Mouse (Mus musculus) urinary bladder, adult 18-20 months (tissue): ENCODE data around the gene Add1.
A peak's percentile ranks its signal among the peaks of the same experiment; 100 is the strongest.

Source experiments
- DNase-seq, 2 experiments: peaks; one replicate each; pipeline ENCODE4 v3.0.0; 2022; ENCODE audit warnings: low spot score in 2 of 2, mixed read lengths in 2 of 2

The Add1 gene

DNA sequence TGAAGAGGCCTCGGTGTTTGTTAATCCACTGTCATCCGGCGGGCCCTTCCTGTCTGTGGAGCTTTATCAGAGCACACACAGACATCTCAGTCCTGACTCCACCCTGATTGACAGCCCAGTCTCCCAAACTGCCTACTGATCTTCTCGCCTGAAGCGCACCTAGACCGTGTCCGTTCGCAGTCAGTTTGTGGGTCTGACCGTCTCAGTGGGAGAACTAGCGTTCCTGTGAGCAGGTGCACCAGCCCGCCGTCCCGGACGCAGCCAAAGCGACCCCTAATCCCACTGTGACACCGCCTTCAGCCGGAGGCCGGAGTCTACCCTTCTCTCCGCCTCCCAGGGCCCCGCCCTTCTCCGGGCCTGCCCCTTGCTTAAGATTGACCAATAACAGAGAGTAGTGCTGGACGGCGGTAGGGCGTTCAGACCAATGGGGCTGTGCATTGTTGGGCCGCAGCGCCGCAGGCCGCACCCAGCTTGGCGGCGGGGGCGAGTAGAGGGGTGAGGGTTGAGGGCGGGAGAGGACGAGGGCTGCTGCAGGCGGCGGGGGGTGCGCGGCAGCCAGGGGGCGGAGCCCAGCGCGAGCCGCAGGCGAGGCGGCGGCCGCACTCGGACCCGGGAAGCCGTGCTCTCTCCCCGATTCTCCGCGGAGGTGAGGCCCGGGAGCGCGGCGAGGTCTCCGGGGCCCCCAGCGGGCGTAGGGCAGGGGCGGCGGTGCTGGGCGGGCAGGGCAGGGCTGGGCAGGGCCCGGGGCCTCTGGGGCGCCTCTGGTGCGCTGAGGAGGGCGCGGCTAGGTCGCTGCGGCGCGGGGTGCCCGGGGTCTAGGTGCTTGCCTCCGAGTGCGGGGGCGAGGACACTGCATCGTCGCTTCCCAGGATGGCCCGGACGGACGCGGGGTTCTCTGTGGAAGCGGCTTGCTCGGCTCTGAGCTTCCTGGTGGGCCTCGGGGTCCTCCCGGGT lies at the start of gene Add1:
Gene Add1 (plus strand): TSS at position 397 of the 954 bp plus-strand sequence.
- DNase-seq = peak; percentile 93 to 96

DNA sequence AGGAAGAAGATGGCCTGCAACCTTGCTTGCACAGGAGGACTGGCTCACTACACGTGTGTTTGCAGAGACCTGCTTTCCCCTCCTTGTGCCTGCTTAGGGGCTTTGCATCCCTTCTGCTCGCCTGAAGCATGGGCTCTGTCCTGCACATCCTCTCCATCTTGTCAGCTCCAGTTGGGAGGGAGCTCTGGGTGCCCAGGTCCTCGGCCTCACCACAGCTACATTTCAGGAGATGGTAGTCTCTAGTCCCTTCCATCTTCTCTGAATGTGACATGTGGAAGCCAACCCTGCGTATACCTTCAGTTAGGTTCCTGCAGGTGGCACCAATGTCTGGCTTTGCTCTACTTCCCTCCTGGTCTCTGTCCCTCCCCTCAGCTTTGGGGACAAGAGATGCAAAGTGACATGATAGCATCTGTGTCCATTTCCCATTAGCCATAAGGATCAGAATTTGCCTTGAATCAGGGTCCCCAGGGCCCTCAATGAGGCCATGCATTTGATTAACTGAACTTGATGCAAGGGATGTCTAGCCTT lies 49.4 kb upstream of the Add1 start:
- DNase-seq = no peak

DNA sequence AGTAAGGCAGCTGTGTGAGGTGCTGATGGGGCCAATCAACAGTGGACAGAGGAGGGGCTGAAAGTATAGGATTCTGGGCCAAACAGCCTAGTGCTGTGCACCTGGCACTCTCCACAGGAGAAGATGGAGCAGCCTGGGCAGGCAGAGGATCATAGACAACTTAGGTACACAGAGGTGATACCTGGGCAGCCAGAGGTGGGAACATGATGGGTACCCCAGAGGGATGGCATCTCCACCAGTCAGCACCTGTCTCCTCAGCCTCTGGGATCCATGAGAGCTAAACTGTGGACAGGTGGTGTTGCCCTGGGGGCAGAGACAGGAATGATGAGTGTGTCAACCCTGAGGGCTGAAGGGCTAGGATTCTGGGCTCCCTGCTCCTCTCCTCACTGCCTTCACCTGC lies 49.0 kb upstream of the Add1 start:
- no peak for DNase-seq

DNA sequence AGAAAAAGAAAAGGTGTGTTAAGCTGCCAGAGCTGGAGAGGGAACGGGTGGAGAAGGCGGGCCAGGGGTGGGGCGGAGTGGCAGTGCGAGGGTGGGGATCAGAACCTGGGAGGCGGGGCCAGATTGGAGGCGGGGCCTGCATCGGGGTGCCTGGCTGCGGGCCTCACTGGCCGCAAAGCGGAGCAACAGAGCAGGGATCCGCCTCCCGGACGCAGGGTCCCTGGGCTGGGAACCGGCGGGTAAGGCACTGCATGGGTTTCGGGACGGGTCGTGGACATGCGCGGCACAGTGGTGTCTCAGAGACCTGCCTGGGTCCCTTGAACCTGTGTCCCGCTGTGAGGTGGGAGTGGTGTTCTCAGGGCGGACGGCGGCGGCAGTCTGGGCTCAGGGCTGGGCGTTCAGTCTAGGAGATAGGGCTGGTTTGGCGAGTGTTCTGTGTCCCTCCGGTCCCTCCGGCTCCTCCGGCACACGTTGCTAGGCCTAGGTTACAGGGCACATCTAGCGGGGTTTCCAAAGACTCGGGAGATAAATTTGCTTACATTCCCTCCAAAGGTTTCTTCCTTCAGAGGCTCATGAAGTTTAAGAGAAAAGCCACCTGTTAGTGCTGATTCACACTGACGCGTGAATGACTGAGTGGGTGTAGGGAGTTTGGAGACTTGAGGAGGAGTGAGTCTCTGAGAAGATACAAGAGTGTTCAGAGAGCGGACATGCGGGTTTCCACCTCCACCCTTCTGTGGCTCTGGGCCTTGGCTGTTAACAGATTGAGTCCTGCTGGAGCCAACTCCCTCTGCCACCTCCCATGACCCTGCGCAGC lies 47.6 kb upstream of the Add1 start, which contains the start of gene Sh3bp2:
Gene Sh3bp2 (plus strand): TSS at position 176 of the 814 bp plus-strand sequence.
- DNase-seq = peak; percentile 96 to 99

DNA sequence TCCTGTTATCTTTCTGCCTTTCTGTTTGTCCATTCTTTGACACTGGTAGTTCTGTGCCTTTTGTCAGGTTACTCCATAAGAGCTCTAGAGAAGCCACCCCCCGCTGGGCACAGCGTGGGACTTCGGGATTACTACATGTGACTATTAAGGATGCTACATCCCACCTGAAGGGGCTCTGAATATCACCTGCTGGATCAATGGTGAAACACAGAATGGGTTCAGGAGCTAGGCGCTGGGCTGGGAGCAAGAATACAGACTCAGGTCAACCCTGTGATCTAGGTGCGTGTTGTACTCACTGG lies 47.0 kb upstream of the Add1 start:
- no peak for DNase-seq

DNA sequence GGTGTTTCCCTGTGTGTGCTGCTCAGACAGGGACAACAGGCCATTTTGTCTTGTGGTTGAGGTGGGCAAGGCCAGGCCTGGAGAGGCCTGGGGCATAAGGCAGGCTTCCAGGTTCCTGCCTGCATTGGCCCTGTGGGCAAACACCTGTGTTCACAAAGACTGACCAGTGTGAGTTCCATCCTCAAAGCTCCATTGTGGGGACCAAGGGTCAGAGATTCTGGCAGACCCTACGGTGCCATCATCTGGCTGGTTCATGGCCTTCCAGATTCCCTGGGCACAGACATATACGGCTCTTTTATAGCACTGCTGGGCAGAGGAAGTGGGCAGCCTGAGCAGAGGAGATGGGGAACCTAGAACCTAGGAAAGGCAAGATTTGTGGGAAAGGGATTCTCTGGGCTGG lies 46.1 kb upstream of the Add1 start:
- DNase-seq = no peak

DNA sequence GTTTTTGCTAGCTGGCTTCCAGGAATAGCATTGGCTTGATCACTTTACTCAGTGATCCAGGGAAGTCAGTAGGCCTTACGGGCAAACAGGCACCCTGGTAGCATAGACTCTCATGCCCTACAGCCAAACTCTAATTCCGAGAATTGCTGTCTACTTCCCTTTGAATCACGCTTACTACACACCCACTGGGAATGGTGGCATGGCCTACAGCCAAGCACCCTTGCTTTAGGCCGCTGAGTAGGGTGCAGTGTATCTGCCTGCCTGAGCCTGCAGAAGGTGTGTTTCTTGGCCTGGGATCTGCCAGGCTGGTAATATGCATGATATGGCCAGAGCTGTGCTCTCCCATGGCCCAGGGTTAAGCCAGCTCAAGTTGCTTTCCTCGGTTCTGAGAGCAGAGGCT lies 44.7 kb upstream of the Add1 start:
- peak in 1 of 2 experiments; percentile 57 for DNase-seq

DNA sequence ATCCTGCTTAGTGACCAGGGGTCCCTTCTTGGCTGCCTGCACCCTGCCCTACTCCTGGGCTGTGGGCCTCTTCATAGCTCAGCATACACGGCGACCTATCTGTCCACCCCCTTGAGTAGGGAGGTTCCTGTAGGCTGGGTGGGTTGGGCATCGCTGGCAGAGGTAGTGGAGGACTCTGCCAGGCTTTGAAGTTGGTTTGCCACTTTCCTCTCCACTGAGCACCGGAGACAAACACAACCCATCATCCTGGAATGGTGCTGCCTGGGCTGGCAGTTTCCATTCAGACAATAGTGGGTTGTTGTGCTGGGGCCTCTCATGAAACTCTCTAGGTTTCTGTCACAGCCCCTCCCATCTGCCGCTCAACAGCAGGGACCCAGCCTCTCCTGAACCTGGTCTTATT lies 43.3 kb upstream of the Add1 start:
- no peak for DNase-seq

DNA sequence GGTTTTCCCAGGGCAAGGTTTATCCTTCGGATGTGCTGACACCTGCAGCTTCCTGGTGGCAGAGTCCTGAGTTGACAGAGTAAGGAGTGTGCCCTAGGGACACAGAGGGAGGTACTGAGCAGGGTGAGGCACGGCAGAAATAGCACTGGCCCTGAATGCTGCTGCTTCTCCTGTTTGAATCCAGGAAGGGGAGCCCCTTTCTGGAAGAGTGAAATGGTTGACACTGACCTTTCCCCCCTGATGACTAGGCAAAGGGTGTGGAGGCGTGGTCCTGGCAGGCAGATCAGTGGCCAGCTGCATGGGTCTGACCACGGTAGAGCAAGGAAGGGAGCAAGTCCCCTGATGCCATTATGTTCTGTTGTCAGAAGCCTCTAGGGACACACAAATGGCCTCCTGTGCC lies 42.8 kb upstream of the Add1 start:
- no peak for DNase-seq

DNA sequence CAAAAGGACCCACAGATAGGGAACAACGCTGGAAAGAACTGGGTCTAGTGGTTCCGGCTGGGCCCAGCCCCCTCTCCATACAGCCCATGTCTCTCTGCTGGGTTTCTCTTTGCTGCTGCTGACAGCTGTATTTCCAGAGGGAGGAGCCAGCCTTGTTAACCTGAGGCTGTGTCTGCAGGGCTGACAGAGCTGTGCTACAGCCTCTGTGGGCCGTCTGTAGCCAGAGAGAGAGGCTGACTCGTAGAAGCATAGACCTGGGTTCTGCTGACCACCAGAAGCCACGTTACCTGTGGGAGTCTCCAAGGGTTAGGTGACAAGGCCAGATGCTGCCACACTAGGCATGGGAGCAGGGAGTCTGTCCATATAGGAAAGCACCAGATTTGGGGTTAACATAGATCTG lies 40.4 kb upstream of the Add1 start:
- DNase-seq = no peak

DNA sequence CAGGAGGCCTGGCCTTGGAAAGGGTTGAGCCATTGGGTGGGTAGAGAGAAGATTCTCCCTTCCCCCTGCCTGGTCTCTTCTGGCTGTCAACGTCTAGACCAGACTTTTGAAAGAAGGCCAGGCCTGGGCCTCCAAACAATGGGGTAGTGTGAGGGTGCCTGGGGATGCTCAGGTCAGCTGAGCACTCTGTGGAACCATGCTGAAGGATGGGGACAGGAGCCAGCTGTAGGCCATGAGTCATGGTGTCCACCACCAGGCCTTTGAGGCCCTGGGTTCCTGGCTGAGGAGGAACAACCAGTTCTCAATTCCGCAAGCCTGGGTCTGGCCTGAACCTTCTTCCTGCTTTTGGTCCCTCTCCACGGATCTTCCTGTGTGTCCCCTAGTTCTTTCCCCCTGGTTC lies 39.6 kb upstream of the Add1 start:
- no peak for DNase-seq

DNA sequence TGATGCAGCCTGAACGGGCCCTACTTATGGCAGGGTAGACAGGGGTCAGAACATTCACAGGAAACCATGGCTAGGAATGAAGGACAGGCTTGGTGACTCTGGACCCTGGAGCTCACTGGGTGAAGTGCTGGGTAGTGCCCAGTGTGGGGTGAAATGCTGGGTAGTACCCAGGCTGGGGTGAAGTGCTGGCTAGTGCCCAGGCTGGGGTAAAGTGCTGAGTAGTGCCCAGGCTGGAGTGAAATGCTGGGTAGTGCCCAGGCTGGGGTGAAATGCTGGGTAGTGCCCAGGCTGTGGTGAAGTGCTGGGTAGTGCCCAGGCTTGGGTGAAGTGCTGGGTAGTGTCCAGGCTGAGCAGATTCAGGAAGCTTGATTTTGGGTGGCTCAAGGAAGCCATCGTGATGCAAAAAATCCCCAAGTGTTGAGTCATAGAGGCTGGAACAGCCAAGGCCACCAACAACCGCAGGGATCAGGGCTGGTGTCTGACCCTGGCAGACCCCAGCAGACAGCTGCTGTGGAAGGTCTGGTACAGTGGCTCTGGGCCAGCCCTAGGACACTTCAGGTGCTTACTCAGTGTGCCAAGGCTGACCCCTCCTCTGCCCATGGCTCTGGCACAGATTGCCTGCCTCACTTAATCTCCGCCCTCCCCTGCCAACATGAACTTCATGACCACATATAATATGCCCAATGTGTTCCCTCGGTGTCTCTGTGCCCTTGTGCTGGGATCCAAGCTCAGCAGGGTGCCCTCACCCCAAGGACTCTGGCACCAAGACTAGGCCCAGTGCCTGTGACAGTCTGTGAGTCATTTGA lies 38.5 kb upstream of the Add1 start:
- peak in 1 of 2 experiments; percentile 23 for DNase-seq

DNA sequence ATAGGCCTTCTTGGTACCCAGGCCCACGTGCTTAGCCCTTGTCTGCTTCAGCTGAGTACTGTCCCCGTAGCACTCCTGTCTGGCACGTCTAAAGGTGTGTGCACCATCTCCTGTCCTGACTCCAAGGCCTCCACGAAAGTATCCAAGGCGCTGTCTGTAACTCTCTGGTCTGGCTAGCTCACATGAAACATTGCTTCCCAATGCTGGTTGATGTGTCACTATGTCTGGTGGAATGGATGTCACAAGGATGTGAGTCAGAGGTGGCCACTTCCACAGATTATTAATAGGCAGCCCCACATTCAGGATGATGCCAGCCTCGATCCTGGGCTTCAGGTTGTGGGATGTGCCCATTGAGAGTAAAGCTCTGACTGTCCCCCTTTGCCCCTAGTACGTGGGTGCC lies 37.6 kb upstream of the Add1 start:
- no peak for DNase-seq

DNA sequence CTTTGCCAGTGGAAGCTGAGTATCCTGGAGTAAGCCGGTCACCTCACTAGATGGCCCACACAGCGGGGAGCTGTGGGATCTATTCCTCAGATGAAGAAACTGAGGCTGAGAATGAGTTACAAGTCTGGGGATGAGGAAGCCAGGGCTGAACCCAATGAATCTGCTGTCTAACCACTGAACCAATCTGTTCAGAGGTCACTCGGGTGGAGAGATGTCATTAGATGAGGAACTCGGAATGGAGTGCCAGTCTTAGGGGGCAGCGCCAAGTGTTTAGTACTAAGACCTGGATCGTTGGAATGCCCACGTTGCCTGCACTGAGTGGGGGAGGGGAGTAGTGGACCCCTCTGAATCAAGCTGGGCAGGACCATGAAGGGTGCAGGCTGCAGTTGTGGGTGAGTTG lies 35.4 kb upstream of the Add1 start:
- no peak for DNase-seq

DNA sequence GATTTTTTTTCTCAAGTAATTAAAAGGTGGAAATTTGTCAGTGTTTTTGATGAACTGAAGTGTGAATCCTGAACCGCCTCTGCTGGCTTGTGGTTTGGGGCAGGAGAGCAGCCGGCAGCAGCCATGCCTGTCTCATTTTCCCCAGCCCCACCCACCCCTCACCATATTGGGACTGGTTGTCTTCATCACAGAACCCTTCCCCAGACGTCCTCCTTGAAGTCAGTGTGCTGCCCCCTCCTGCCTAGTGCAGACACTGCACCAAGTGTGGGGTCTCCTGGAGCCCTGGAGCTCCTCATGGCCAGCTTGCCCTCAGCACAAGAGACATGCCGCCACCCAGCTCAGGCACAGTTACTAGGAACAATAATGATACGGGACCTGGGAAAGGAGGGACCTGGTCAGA lies 34.9 kb upstream of the Add1 start:
- no peak for DNase-seq

DNA sequence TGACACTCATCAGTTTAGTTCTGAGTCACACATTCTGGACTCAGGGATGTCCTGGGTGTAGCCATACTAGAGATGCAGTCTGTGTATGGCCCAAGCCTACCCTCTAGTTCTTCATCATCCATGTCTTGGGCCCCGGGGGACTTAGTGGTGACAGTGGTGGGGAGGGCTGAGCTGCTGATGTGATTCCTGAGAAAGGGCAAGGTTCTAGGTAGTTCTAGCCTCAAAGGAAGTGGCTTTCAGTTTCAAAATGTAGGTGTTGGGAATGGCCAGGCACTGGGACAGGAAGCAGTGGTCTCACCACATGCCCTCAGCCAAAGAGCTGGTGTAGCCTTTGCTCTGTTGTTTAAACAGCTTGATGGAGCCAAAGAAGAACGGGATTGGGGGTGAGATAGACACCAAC lies 34.3 kb upstream of the Add1 start:
- DNase-seq = no peak

DNA sequence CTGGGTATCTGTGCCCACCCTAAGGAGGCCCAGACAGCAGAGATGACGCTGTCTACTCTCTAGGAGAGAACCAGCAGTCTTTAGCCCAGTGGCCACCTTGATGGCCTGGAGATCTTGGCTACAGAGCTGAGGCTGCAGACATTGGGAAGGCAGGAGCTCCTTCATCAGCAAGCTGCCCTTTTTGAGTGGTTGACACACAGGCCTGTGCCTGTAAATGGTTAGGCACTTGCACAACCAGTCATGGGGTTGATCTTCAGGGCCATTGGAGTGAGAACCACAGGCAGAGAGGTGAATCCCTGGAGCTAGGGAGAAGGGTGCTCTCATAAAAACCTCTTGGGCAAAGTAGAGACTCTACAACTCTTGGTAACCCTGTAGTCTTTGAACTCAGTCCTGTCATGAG lies 31.3 kb upstream of the Add1 start:
- DNase-seq = no peak

DNA sequence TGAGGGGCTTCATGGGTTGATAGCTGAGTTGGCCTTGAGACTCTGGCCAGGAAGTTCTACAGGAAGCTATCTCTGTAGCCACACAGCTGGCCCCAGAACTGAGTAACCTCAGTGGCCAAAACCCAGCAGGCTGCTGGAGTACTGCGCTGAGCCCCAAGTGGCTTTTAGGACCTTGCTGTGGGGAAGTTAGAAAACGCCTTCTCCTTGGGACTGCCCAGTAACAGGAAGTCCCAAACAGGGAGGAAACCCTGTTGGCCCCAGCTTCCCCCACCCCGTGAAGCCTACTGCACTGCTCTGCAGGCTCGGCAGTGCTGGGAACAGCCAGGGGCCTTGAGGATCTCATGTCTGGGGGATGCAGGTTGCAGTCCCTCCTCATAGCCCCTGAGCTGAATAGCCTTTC lies 30.4 kb upstream of the Add1 start:
- no peak for DNase-seq

DNA sequence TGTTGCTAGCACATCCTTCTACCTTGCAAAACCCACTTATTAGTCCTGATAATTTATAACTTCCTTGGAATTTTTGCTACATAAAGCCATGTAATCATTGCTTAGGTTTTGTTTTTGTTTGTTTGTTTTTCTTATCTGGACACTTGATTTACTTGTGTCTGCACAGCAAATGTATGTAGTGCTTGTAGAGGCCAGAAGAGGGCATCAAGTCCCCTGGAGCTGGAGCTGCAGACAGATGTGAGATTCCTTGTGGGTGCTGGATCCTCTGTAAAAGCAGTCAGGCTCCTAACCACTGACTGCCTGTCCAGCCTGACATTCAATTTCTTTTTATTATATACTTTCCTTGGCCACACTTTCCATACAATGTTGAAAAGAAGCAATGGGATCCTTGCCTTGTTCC lies 26.1 kb upstream of the Add1 start:
- no peak for DNase-seq

DNA sequence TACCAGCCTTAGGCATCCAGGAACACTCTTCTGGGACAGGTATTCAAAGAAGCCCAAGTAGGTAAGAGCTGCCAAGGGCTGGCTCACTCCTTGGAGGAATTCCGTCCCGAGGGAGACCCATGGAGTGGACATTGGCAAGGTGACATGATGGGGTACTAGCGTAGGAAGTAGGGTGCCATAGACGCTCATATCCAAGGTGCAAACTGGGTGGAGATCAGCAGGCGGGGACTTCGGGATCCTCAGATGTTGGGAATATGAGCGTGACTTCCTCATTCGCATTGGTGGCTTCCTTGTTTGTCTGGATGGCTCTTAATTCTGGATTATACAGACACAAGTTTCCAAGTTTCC lies 24.4 kb upstream of the Add1 start:
- no peak for DNase-seq

DNA sequence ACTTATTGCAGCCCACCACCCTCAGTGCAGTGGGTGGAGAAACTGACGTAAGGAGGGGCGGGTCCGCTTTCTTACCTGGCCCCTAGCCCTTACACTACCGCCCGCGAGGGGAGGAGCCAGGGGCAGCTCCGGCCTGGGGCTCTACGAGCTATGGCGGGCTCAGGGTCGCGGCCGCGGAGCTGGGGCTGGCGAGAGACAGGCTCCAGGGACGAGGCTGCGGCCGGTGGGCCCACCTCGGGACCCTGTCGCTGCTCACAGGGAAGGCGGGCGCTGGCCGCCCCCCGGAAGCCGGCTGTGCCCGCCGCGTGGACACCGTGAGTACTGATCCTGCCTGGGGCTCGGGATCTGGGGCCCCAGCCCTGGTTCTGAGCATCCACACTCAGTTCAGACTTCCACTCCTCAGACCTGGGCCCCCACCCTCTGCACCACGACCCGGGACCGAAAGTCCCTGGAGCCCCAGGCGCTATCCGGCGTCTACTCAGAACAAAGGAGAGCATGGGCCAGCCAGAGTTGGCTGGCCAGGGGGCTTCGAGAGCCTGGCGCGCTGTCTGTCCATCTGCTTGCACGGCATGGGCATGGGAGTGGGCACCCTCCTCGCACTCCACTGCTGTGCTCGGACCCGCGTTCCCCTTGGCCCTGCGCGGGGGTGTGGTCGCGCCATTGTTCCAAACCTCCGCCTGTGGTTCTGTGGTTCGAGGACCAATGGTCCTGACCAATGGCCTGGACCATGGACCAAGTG lies 23.8 kb upstream of the Add1 start:
- peak; percentile 25 to 56 for DNase-seq
